ENCODE assay signal across 12 mouse cellular contexts in genomic region chr2:169777242-169777641, GRCm38 (mm10).
DNase-seq lines count a peak whose midpoint lies in the region; ATAC-seq lines count a peak whose summit lies in the region.
"Had no signal": no experiment of that assay in that cellular context is flagged by ENCODE, and none has a peak within 500 bp of the region (broad histone marks: within the 10 kb centered on the region; RNA-seq: fewer than 3 reads in every experiment).

No protein-coding gene starts in this region.

- H3K27ac ChIP-seq in heart, embryonic 12.5 days (ENCODE audit: poor library complexity, severe bottlenecking): no peak overlapping the region
- H3K27ac ChIP-seq in kidney, embryonic 16.5 days (ENCODE audit: low read length): no peak overlapping the region; the same call in 1 of the 2 replicates
- H3K27ac ChIP-seq: embryonic facial prominence, embryonic 13.5 days had no signal

- H3K4me2 ChIP-seq in heart, embryonic 12.5 days: no peak overlapping the region
- no peak overlapping the region for H3K4me2 ChIP-seq in kidney, embryonic 16.5 days (replicated peaks; ENCODE audit: low read depth, low read length)
- H3K4me2 ChIP-seq: embryonic facial prominence, embryonic 13.5 days had no signal

- 0 out of 2 replicates have a peak overlapping the region, but pooled peaks have one; percentile 23 for H3K9ac ChIP-seq in heart, embryonic 12.5 days
- H3K9ac ChIP-seq in kidney, embryonic 16.5 days (replicated peaks; ENCODE audit: low read length): no peak overlapping the region
- H3K9ac ChIP-seq: embryonic facial prominence, embryonic 13.5 days had no signal

- no peaks in the 10 kb centered on the region for H3K9me3 ChIP-seq in heart, embryonic 12.5 days (replicated peaks)
- no peaks in the 10 kb centered on the region for H3K9me3 ChIP-seq in kidney, embryonic 16.5 days (ENCODE audit: low read length)
- H3K9me3 ChIP-seq: embryonic facial prominence, embryonic 13.5 days had no signal

- peak; percentile 58 for DNase-seq in embryo, embryonic 10 days (ENCODE audit: low spot score)
- no peak for DNase-seq in embryo, embryonic 9.5 days (ENCODE audit: extremely low spot score)
- DNase-seq in lung, postnatal 10 days: peak; percentile 48
- no peak for DNase-seq in layer of hippocampus, adult 9-10 months (ENCODE audit: low spot score)
- no peak for DNase-seq in right cerebral cortex, adult 18-20 months
- no peak for DNase-seq in urinary bladder, adult 18-20 months (ENCODE audit: low spot score in 2 of 2)
- DNase-seq: gastrocnemius, postnatal 14 days; spleen, adult 18-20 months had no signal

- no peak overlapping the region for H3K4me3 ChIP-seq in heart, embryonic 12.5 days
- no peak overlapping the region for H3K4me3 ChIP-seq in kidney, embryonic 16.5 days (ENCODE audit: low read length)
- H3K4me3 ChIP-seq: embryonic facial prominence, embryonic 13.5 days; megakaryocyte, embryonic 14.5 days had no signal

- H3K36me3 ChIP-seq in heart, embryonic 12.5 days: no peaks in the 10 kb centered on the region
- no peaks in the 10 kb centered on the region for H3K36me3 ChIP-seq in kidney, embryonic 16.5 days (ENCODE audit: insufficient read depth, low read length)
- H3K36me3 ChIP-seq: embryonic facial prominence, embryonic 13.5 days had no signal

- peaks cover 12% of the 10 kb centered on the region; the same call in 1 of the 2 replicates for H3K27me3 ChIP-seq in heart, embryonic 12.5 days (replicated peaks)
- no peaks in the 10 kb centered on the region for H3K27me3 ChIP-seq in kidney, embryonic 16.5 days (ENCODE audit: insufficient read depth, low read length)
- H3K27me3 ChIP-seq: embryonic facial prominence, embryonic 13.5 days; megakaryocyte, embryonic 14.5 days had no signal

- 45% methylated on average over 4 of the region's 4 CpGs for WGBS in heart, embryonic 12.5 days
- 25% methylated on average over 4 of the region's 4 CpGs for WGBS in kidney, embryonic 16.5 days

- ATAC-seq in heart, embryonic 12.5 days (ENCODE audit: insufficient number of reproducible peaks, low FRiP score): no peak; the same call in 1 of the 2 replicates
- ATAC-seq in kidney, embryonic 16.5 days (ENCODE audit: low FRiP score, low TSS enrichment): peak; percentile 74

- peaks cover 7% of the 10 kb centered on the region for H3K4me1 ChIP-seq in heart, embryonic 12.5 days (replicated peaks)
- H3K4me1 ChIP-seq in kidney, embryonic 16.5 days (ENCODE audit: insufficient read depth, low read length): peaks cover 20% of the 10 kb centered on the region
- H3K4me1 ChIP-seq: megakaryocyte, embryonic 14.5 days had no signal

Comparison
In these comparisons a context has a peak if more than half of its experiments do, and no peak if none do; other contexts are left out.
1. DNase-seq: peak in embryo, embryonic 10 days (single experiment) and lung, postnatal 10 days (single experiment); none in embryo, embryonic 9.5 days (single experiment), layer of hippocampus, adult 9-10 months (single experiment), right cerebral cortex, adult 18-20 months (single experiment) and urinary bladder, adult 18-20 months (0 of 2).